Mouse (Mus musculus): ENCODE measurements around the gene Elavl4. TPM values are rescaled to one million over a fixed set of nuclear protein-coding genes. Genes with fewer than 3 reads are reported as not detected.
A peak's percentile ranks its signal among the peaks of the same experiment; 100 is the strongest.

Elavl4 gene
- polyA plus RNA-seq, 1 experiment from 2014 or later: 83.3 TPM

- H3K27me3 ChIP-seq (ENCODE audit: control insufficient read depth, insufficient read depth, low read length): no peaks in the 10 kb centered on the region
- H3K4me1 ChIP-seq (ENCODE audit: control insufficient read depth, insufficient read depth, low read length): no peaks in the 10 kb centered on the region
- H3K36me3 ChIP-seq (replicated peaks; ENCODE audit: control insufficient read depth, insufficient read depth, low read depth, low read length): no peaks in the 10 kb centered on the region
- WGBS: 78% methylated on average over 8 of the region's 8 CpGs
- no peak overlapping the region for H3K4me2 ChIP-seq (ENCODE audit: low read depth, low read length)
- ATAC-seq (replicated peaks; ENCODE audit: insufficient number of reproducible peaks, low FRiP score, low TSS enrichment, low read depth) (no peak), DNase-seq (ENCODE audit: low spot score) (no peak)
- no peaks in the 10 kb centered on the region for H3K9me3 ChIP-seq (replicated peaks; ENCODE audit: control insufficient read depth, low read length)
- H3K4me3 ChIP-seq (ENCODE audit: low read depth, low read length): no peak overlapping the region
- H3K9ac ChIP-seq (replicated peaks; ENCODE audit: low read length): no peak overlapping the region
- no peak overlapping the region for H3K27ac ChIP-seq (replicated peaks; ENCODE audit: low read depth, low read length)
Measured at GRCm38 (mm10) chr4:110227621-110228031, 124.1 kb downstream of the Elavl4 start.

- Histone ChIP-seq H3K27me3 (ENCODE audit: control insufficient read depth, insufficient read depth, low read length) (no peaks in the 10 kb centered on the region), H3K9ac (replicated peaks; ENCODE audit: low read length) (no peak overlapping the region), H3K36me3 (replicated peaks; ENCODE audit: control insufficient read depth, insufficient read depth, low read depth, low read length) (no peaks in the 10 kb centered on the region), H3K4me2 (ENCODE audit: low read depth, low read length) (no peak overlapping the region), H3K9me3 (replicated peaks; ENCODE audit: control insufficient read depth, low read length) (no peaks in the 10 kb centered on the region), H3K4me3 (ENCODE audit: low read depth, low read length) (no peak overlapping the region), H3K27ac (replicated peaks; ENCODE audit: low read depth, low read length) (no peak overlapping the region), H3K4me1 (ENCODE audit: control insufficient read depth, insufficient read depth, low read length) (no peaks in the 10 kb centered on the region)
- peak; percentile 47; the same call in 1 of the 2 replicates for ATAC-seq (replicated peaks; ENCODE audit: insufficient number of reproducible peaks, low FRiP score, low TSS enrichment, low read depth)
- no peak for DNase-seq (ENCODE audit: low spot score)
- 83% methylated on average over 10 of the region's 10 CpGs for WGBS
Measured at GRCm38 (mm10) chr4:110225492-110225891, 126.2 kb downstream of the Elavl4 start.

DNA sequence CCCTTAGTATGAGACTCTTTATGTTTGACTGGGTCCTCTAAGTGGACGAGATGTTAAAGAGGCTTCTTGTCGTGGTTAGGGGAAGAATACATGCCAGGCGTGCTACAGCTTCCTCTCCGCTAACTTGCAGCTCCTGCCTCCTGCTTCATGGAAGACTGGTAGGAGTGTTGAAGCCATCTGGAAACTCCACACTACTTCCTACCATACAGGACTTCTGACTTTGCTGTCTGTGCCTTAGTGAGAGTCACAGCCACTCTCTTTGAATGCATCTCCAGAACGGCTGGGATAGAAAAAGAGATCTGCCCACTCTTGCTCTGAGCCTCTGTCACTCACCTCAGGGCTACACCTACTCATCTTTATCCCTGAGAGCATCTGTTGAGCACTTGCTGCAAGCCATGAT lies 132.9 kb downstream of the Elavl4 start:
- 87% methylated on average over 5 of the region's 5 CpGs for WGBS
- DNase-seq (ENCODE audit: low spot score) (no peak), ATAC-seq (replicated peaks; ENCODE audit: insufficient number of reproducible peaks, low FRiP score, low TSS enrichment, low read depth) (no peak)
- no peaks in the 10 kb centered on the region for H3K9me3 ChIP-seq (replicated peaks; ENCODE audit: control insufficient read depth, low read length)
- H3K9ac ChIP-seq (replicated peaks; ENCODE audit: low read length): no peak overlapping the region
- no peak overlapping the region for H3K27ac ChIP-seq (replicated peaks; ENCODE audit: low read depth, low read length)
- no peaks in the 10 kb centered on the region for H3K36me3 ChIP-seq (replicated peaks; ENCODE audit: control insufficient read depth, insufficient read depth, low read depth, low read length)
- H3K4me2 ChIP-seq (ENCODE audit: low read depth, low read length): no peak overlapping the region
- no peak overlapping the region for H3K4me3 ChIP-seq (ENCODE audit: low read depth, low read length)
- no peaks in the 10 kb centered on the region for H3K4me1 ChIP-seq (ENCODE audit: control insufficient read depth, insufficient read depth, low read length)
- no peaks in the 10 kb centered on the region for H3K27me3 ChIP-seq (ENCODE audit: control insufficient read depth, insufficient read depth, low read length)

GRCm38 (mm10) chr4:110217553-110217952 lies 134.2 kb downstream of the Elavl4 start:
- no peaks in the 10 kb centered on the region for H3K9me3 ChIP-seq (replicated peaks; ENCODE audit: control insufficient read depth, low read length)
- 50% methylated on average over 3 of the region's 3 CpGs for WGBS
- no peak for ATAC-seq (replicated peaks; ENCODE audit: insufficient number of reproducible peaks, low FRiP score, low TSS enrichment, low read depth)
- H3K27ac ChIP-seq (replicated peaks; ENCODE audit: low read depth, low read length): no peak overlapping the region
- H3K9ac ChIP-seq (replicated peaks; ENCODE audit: low read length): no peak overlapping the region
- H3K27me3 ChIP-seq (ENCODE audit: control insufficient read depth, insufficient read depth, low read length): no peaks in the 10 kb centered on the region
- H3K4me3 ChIP-seq (ENCODE audit: low read depth, low read length): no peak overlapping the region
- no peaks in the 10 kb centered on the region for H3K4me1 ChIP-seq (ENCODE audit: control insufficient read depth, insufficient read depth, low read length)
- H3K4me2 ChIP-seq (ENCODE audit: low read depth, low read length): no peak overlapping the region
- no peak for DNase-seq (ENCODE audit: low spot score)
- no peaks in the 10 kb centered on the region for H3K36me3 ChIP-seq (replicated peaks; ENCODE audit: control insufficient read depth, insufficient read depth, low read depth, low read length)

DNA sequence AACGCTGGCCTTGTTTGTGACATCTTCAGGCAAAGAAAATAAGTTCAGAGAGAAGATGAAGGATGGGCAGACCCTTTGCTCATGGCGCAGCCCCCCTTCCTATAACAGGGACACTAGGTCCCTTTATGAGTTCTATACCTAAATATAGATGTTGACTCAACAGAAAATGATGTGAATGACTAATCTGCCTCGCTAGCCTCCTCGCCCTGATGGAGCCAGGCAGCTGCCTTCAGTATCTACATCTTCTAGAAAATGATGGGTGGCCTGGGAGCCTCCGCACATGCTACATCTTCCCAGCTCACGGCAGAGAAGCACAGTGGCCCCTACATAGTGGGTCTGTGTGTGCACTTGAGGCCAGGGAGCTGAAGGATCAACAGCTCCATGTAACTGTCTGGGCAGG lies 137.2 kb downstream of the Elavl4 start:
- Histone ChIP-seq H3K4me3 (ENCODE audit: low read depth, low read length) (no peak overlapping the region), H3K4me2 (ENCODE audit: low read depth, low read length) (no peak overlapping the region), H3K36me3 (replicated peaks; ENCODE audit: control insufficient read depth, insufficient read depth, low read depth, low read length) (no peaks in the 10 kb centered on the region), H3K27ac (replicated peaks; ENCODE audit: low read depth, low read length) (no peak overlapping the region), H3K9ac (replicated peaks; ENCODE audit: low read length) (no peak overlapping the region), H3K27me3 (ENCODE audit: control insufficient read depth, insufficient read depth, low read length) (no peaks in the 10 kb centered on the region), H3K4me1 (ENCODE audit: control insufficient read depth, insufficient read depth, low read length) (no peaks in the 10 kb centered on the region), H3K9me3 (replicated peaks; ENCODE audit: control insufficient read depth, low read length) (no peaks in the 10 kb centered on the region)
- WGBS: 90% methylated on average over 6 of the region's 6 CpGs
- DNase-seq (ENCODE audit: low spot score): no peak
- no peak for ATAC-seq (replicated peaks; ENCODE audit: insufficient number of reproducible peaks, low FRiP score, low TSS enrichment, low read depth)

DNA sequence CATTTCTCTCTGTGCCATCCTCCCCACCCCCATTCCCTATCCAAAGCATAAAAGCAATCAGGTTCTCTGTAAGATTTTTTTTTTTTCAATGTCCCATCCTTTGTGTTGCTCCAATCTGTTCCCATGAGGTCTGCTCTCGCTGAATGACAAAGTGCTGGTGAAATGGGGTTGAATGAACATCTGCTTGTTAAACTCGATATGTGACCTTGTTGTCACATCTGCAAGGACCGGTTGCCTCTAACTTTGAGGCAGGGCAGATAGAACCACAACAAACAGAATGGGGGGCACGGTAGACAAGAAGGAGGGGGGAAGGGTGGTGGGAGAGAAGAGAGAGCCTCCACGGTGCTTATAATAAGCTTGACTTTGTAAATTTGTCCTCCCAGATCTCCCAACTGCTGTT lies 138.0 kb downstream of the Elavl4 start:
- H3K4me3 ChIP-seq (ENCODE audit: low read depth, low read length): no peak overlapping the region
- ATAC-seq (replicated peaks; ENCODE audit: insufficient number of reproducible peaks, low FRiP score, low TSS enrichment, low read depth) (no peak), DNase-seq (ENCODE audit: low spot score) (no peak)
- no peak overlapping the region for H3K4me2 ChIP-seq (ENCODE audit: low read depth, low read length)
- no peaks in the 10 kb centered on the region for H3K27me3 ChIP-seq (ENCODE audit: control insufficient read depth, insufficient read depth, low read length)
- no peak overlapping the region for H3K9ac ChIP-seq (replicated peaks; ENCODE audit: low read length)
- H3K27ac ChIP-seq (replicated peaks; ENCODE audit: low read depth, low read length): no peak overlapping the region
- no peaks in the 10 kb centered on the region for H3K4me1 ChIP-seq (ENCODE audit: control insufficient read depth, insufficient read depth, low read length)
- H3K36me3 ChIP-seq (replicated peaks; ENCODE audit: control insufficient read depth, insufficient read depth, low read depth, low read length): no peaks in the 10 kb centered on the region
- H3K9me3 ChIP-seq (replicated peaks; ENCODE audit: control insufficient read depth, low read length): no peaks in the 10 kb centered on the region
- 44% methylated on average over 5 of the region's 5 CpGs for WGBS

GRCm38 (mm10) chr4:110210246-110210645 lies 141.5 kb downstream of the Elavl4 start:
- no peak overlapping the region for H3K4me3 ChIP-seq (ENCODE audit: low read depth, low read length)
- DNase-seq (ENCODE audit: low spot score) (no peak), ATAC-seq (replicated peaks; ENCODE audit: insufficient number of reproducible peaks, low FRiP score, low TSS enrichment, low read depth) (no peak)
- 67% methylated on average over 5 of the region's 5 CpGs for WGBS
- H3K9ac ChIP-seq (replicated peaks; ENCODE audit: low read length): no peak overlapping the region
- H3K36me3 ChIP-seq (replicated peaks; ENCODE audit: control insufficient read depth, insufficient read depth, low read depth, low read length): no peaks in the 10 kb centered on the region
- H3K4me2 ChIP-seq (ENCODE audit: low read depth, low read length): no peak overlapping the region
- H3K27ac ChIP-seq (replicated peaks; ENCODE audit: low read depth, low read length): no peak overlapping the region
- no peaks in the 10 kb centered on the region for H3K27me3 ChIP-seq (ENCODE audit: control insufficient read depth, insufficient read depth, low read length)
- H3K9me3 ChIP-seq (replicated peaks; ENCODE audit: control insufficient read depth, low read length): no peaks in the 10 kb centered on the region
- H3K4me1 ChIP-seq (ENCODE audit: control insufficient read depth, insufficient read depth, low read length): no peaks in the 10 kb centered on the region

- no peak overlapping the region for H3K27ac ChIP-seq (replicated peaks; ENCODE audit: low read depth, low read length)
- H3K36me3 ChIP-seq (replicated peaks; ENCODE audit: control insufficient read depth, insufficient read depth, low read depth, low read length): no peaks in the 10 kb centered on the region
- H3K4me3 ChIP-seq (ENCODE audit: low read depth, low read length): no peak overlapping the region
- ATAC-seq (replicated peaks; ENCODE audit: insufficient number of reproducible peaks, low FRiP score, low TSS enrichment, low read depth) (no peak), DNase-seq (ENCODE audit: low spot score) (peak; percentile 40)
- H3K27me3 ChIP-seq (ENCODE audit: control insufficient read depth, insufficient read depth, low read length): no peaks in the 10 kb centered on the region
- no peaks in the 10 kb centered on the region for H3K9me3 ChIP-seq (replicated peaks; ENCODE audit: control insufficient read depth, low read length)
- H3K4me2 ChIP-seq (ENCODE audit: low read depth, low read length): no peak overlapping the region
- WGBS: 27% methylated on average over 5 of the region's 5 CpGs
- no peaks in the 10 kb centered on the region for H3K4me1 ChIP-seq (ENCODE audit: control insufficient read depth, insufficient read depth, low read length)
- no peak overlapping the region for H3K9ac ChIP-seq (replicated peaks; ENCODE audit: low read length)
Measured at GRCm38 (mm10) chr4:110209613-110210012, 142.1 kb downstream of the Elavl4 start.

Measured in embryonic facial prominence, embryonic 11.5 days (tissue).